15 mouse cellular contexts compared by ENCODE assay signal in genomic region chrX:37572638-37573037, GRCm38 (mm10). TPM values are rescaled to one million over a fixed set of nuclear protein-coding genes. Genes with fewer than 3 reads are reported as not detected.
"Had no signal": no experiment of that assay in that cellular context is flagged by ENCODE, and none has a peak within 500 bp of the region (broad histone marks: within the 10 kb centered on the region; RNA-seq: fewer than 3 reads in every experiment).

No protein-coding gene starts in this region.

RNA-seq across cellular contexts. Expression of gene Rhox2f, which starts 1.4 kb away (rescaled TPM):
- polyA plus RNA-seq: limb, embryonic 11.5 days; limb, embryonic 14.5 days; liver, embryonic 11.5 days; liver, embryonic 14.5 days; liver, postnatal 0 days; lung, embryonic 14.5 days; lung, postnatal 0 days; macrophage; midbrain, embryonic 12.5 days; midbrain, embryonic 15.5 days; neural tube, embryonic 12.5 days; stomach, embryonic 14.5 days; stomach, postnatal 0 days; thymus, adult 2 months had no signal

RNA-seq across cellular contexts. Expression of gene Rhox3f, which starts 8.2 kb away (rescaled TPM):
- polyA plus RNA-seq: limb, embryonic 11.5 days; limb, embryonic 14.5 days; liver, embryonic 11.5 days; liver, embryonic 14.5 days; liver, postnatal 0 days; lung, embryonic 14.5 days; lung, postnatal 0 days; macrophage; midbrain, embryonic 12.5 days; midbrain, embryonic 15.5 days; neural tube, embryonic 12.5 days; neural tube, embryonic 15.5 days; stomach, embryonic 14.5 days; stomach, postnatal 0 days; thymus, adult 2 months had no signal

RNA-seq across cellular contexts. Expression of gene Rhox4e, which starts 15.4 kb away (rescaled TPM):
- polyA plus RNA-seq: limb, embryonic 11.5 days; liver, embryonic 11.5 days; liver, embryonic 14.5 days; liver, postnatal 0 days; lung, embryonic 14.5 days; lung, postnatal 0 days; macrophage; midbrain, embryonic 12.5 days; midbrain, embryonic 15.5 days; neural tube, embryonic 12.5 days; neural tube, embryonic 15.5 days; stomach, embryonic 14.5 days; stomach, postnatal 0 days; thymus, adult 2 months had no signal

RNA-seq across cellular contexts. Expression of gene Rhox3e, which starts 30.8 kb away (rescaled TPM):
- polyA plus RNA-seq: limb, embryonic 11.5 days; limb, embryonic 14.5 days; liver, embryonic 11.5 days; liver, embryonic 14.5 days; liver, postnatal 0 days; lung, embryonic 14.5 days; lung, postnatal 0 days; macrophage; midbrain, embryonic 12.5 days; midbrain, embryonic 15.5 days; neural tube, embryonic 12.5 days; neural tube, embryonic 15.5 days; stomach, embryonic 14.5 days; stomach, postnatal 0 days; thymus, adult 2 months had no signal

RNA-seq across cellular contexts. Expression of gene Rhox4f, which starts 34.9 kb away (rescaled TPM):
- polyA plus RNA-seq: limb, embryonic 11.5 days; limb, embryonic 14.5 days; liver, embryonic 11.5 days; liver, embryonic 14.5 days; liver, postnatal 0 days; lung, embryonic 14.5 days; lung, postnatal 0 days; macrophage; midbrain, embryonic 12.5 days; midbrain, embryonic 15.5 days; neural tube, embryonic 12.5 days; neural tube, embryonic 15.5 days; stomach, embryonic 14.5 days; stomach, postnatal 0 days; thymus, adult 2 months had no signal
